Mouse (Mus musculus): ENCODE data around the gene Naa38.
"Not testable (repeated sequence)": the region's sequence is repeated elsewhere in the genome, so short reads cannot be mapped to it uniquely, and the experiment has no call there.

DNA sequence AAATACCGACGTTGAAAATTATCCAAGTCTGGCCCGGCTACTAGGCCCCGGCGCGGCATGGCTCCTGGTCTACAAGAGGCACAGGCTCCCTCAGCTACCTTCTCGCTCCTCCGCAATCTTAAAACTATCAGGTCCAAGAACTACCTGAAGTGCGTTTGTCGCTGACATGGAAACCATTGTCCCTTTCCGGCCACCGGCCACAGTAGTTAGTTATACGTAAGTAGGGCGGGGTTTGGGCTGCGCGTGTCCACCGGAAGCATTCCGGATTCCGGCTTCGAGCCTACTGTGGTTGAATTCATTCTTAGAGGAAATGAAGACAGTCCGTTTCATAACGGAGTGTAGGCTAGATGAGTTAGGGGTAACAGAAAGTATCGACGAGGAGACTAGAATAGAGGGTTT is at the start of gene Naa38, which contains the start of gene Cyb5d1:
- TF ChIP-seq POLR2A (IDR thresholded peaks at IDR 0.05; ENCODE audit: borderline replicate concordance, extremely low read depth, insufficient read depth, insufficient read length, poor library complexity, severe bottlenecking); CTCF (IDR thresholded peaks at IDR 0.05; ENCODE audit: borderline replicate concordance, extremely low read depth, insufficient read depth, insufficient read length): not testable (repeated sequence)
